Mouse (Mus musculus): ENCODE data around the gene Fam207a. TPM values are rescaled to one million over a fixed set of nuclear protein-coding genes. Genes with fewer than 3 reads are reported as not detected.
A peak's percentile ranks its signal among the peaks of the same experiment; 100 is the strongest.

Fam207a gene
- total and polyA plus RNA-seq, 3 experiments: 8.2 to 10.4 (median 10.3) TPM

DNA sequence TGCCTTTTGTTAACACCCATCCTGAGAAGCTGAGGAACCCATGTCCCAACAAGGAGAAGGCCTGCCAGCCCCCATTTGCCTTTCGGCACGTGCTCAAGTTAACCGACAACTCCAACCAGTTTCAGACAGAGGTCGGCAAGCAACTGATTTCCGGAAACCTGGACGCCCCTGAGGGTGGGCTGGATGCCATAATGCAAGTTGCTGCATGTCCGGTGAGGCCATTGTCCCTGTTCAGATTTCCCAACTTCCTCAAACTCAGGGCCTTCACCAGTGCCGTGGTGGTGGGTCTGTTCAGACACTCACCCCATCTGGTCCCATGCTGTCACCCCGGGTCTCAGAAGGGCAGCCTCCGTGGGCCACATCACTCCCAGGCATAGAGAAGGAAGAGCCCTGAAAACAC, 33.0 kb upstream of the Fam207a start:
- Histone ChIP-seq H3K36me3 (ENCODE audit: control insufficient read depth, insufficient read depth, low read length) (no peaks in the 10 kb centered on the region), H3K79me2 (replicated peaks; ENCODE audit: control insufficient read depth, insufficient read depth, low read length) (no peaks in the 10 kb centered on the region), H3K27me3 (ENCODE audit: control insufficient read depth, insufficient read depth, low read length) (no peaks in the 10 kb centered on the region), H3K4me1 (ENCODE audit: control insufficient read depth, insufficient read depth, low read length) (peaks cover 4% of the 10 kb centered on the region; the same call in 1 of the 2 replicates), H3K27ac (no peak overlapping the region), H3K4me3 (no peak overlapping the region), H3K9ac (ENCODE audit: low read depth, low read length) (no peak overlapping the region)
- no peak for TF ChIP-seq POLR2A (IDR thresholded peaks at IDR 0.05; ENCODE audit: insufficient read depth, low read depth, low read length)
- no peak for TF ChIP-seq EP300 (IDR thresholded peaks at IDR 0.05; ENCODE audit: insufficient read depth, low read depth, low read length)
- no peak for TF ChIP-seq CTCF (IDR thresholded peaks at IDR 0.05)
- no peak for DNase-seq
- intact Hi-C loops (cut with DNase I): no loop called here
- WGBS: 65% methylated on average over 10 of the region's 10 CpGs

DNA sequence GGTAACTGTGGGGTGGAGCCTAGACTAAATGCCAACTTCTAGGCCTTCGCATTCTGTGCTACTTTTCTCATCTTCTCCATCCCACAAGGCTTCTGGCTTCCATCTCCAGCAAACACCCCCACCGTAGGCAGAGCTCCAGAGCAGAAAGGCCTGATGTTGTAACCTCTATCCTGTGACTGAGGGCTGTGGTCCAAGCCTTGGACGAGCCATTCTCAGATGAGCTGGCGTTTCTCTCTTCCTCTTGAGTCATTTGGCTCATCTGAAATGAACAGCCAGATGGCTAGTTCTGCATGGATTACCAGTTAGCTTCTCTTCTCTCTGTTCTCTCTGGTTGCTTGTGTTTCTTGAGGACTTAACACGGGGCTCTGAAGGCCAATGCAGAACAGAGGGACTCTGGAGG, 29.3 kb upstream of the Fam207a start:
- no peak overlapping the region for H3K27ac ChIP-seq

DNA sequence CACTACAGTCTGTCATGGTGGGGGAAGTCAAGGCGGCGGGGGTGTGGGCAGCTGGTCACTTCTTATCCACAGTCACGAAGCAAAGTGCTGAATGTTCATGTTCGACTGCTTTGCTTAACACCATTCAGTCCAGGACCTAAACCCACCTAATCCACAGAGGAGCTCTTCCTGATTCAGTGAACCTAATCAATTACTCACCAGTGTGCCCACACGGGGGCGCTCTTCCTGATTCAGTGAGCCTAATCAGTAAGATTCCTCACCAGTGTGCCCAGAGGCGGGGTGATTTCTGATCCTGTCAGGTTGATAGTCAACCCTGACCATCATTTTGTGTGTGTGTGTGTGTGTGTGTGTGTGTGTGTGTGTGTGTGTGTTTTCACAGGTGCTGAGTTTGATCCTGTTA, 27.6 kb upstream of the Fam207a start:
- peak in 1 of 2 experiments; percentile 37 for DNase-seq
- Histone ChIP-seq H3K79me2 (replicated peaks; ENCODE audit: control insufficient read depth, insufficient read depth, low read length) (no peaks in the 10 kb centered on the region), H3K4me3 (no peak overlapping the region), H3K27me3 (ENCODE audit: control insufficient read depth, insufficient read depth, low read length) (no peaks in the 10 kb centered on the region), H3K4me1 (ENCODE audit: control insufficient read depth, insufficient read depth, low read length) (peaks cover 4% of the 10 kb centered on the region; the same call in 1 of the 2 replicates), H3K27ac (no peak overlapping the region), H3K9ac (ENCODE audit: low read depth, low read length) (no peak overlapping the region), H3K36me3 (ENCODE audit: control insufficient read depth, insufficient read depth, low read length) (no peaks in the 10 kb centered on the region)
- intact Hi-C loops (cut with DNase I): no loop called here
- WGBS: 55% methylated on average over 7 of the region's 7 CpGs
- TF ChIP-seq CTCF (IDR thresholded peaks at IDR 0.05) (peak; percentile 63), POLR2A (IDR thresholded peaks at IDR 0.05; ENCODE audit: insufficient read depth, low read depth, low read length) (no peak)

More for the DNA sequence above, 29.3 kb upstream of the Fam207a start:
- Histone ChIP-seq H3K4me1 (ENCODE audit: control insufficient read depth, insufficient read depth, low read length) (peaks cover 4% of the 10 kb centered on the region; the same call in 1 of the 2 replicates), H3K79me2 (replicated peaks; ENCODE audit: control insufficient read depth, insufficient read depth, low read length) (no peaks in the 10 kb centered on the region), H3K36me3 (ENCODE audit: control insufficient read depth, insufficient read depth, low read length) (no peaks in the 10 kb centered on the region), H3K27me3 (ENCODE audit: control insufficient read depth, insufficient read depth, low read length) (no peaks in the 10 kb centered on the region), H3K4me3 (no peak overlapping the region), H3K9ac (ENCODE audit: low read depth, low read length) (no peak overlapping the region)
- TF ChIP-seq CTCF (IDR thresholded peaks at IDR 0.05) (no peak), POLR2A (IDR thresholded peaks at IDR 0.05; ENCODE audit: insufficient read depth, low read depth, low read length) (no peak), EP300 (IDR thresholded peaks at IDR 0.05; ENCODE audit: insufficient read depth, low read depth, low read length) (peak; percentile 75; the same call in 1 of the 2 replicates)
- intact Hi-C loops (cut with DNase I): no loop called here
- 48% methylated on average over 5 of the region's 5 CpGs for WGBS
- peak; percentile 82 to 87 for DNase-seq

GRCm38 (mm10) chr10:77541864-77542666, 26.5 kb upstream of the Fam207a start:
- intact Hi-C loops (cut with DNase I): no loop called here
- Histone ChIP-seq H3K27me3 (ENCODE audit: control insufficient read depth, insufficient read depth, low read length) (no peaks in the 10 kb centered on the region), H3K9ac (ENCODE audit: low read depth, low read length) (no peak overlapping the region), H3K27ac (no peak overlapping the region), H3K4me3 (no peak overlapping the region), H3K36me3 (ENCODE audit: control insufficient read depth, insufficient read depth, low read length) (no peaks in the 10 kb centered on the region), H3K79me2 (replicated peaks; ENCODE audit: control insufficient read depth, insufficient read depth, low read length) (no peaks in the 10 kb centered on the region), H3K4me1 (ENCODE audit: control insufficient read depth, insufficient read depth, low read length) (peaks cover 4% of the 10 kb centered on the region; the same call in 1 of the 2 replicates)
- no peak for TF ChIP-seq EP300 (IDR thresholded peaks at IDR 0.05; ENCODE audit: insufficient read depth, low read depth, low read length)
- no peak for TF ChIP-seq CTCF (IDR thresholded peaks at IDR 0.05)
- no peak for TF ChIP-seq POLR2A (IDR thresholded peaks at IDR 0.05; ENCODE audit: insufficient read depth, low read depth, low read length)
- 72% methylated on average over 10 of the region's 10 CpGs for WGBS
- DNase-seq: no peak

GRCm38 (mm10) chr10:77540576-77541102, 25.1 kb upstream of the Fam207a start:
- 77% methylated on average over 4 of the region's 4 CpGs for WGBS

More at GRCm38 (mm10) chr10:77540576-77541102, 25.1 kb upstream of the Fam207a start:
- no peaks in the 10 kb centered on the region for H3K27me3 ChIP-seq (ENCODE audit: control insufficient read depth, insufficient read depth, low read length)
- intact Hi-C loops (cut with DNase I): no loop called here
- H3K79me2 ChIP-seq (replicated peaks; ENCODE audit: control insufficient read depth, insufficient read depth, low read length): no peaks in the 10 kb centered on the region
- no peak for TF ChIP-seq CTCF (IDR thresholded peaks at IDR 0.05)
- no peak for TF ChIP-seq EP300 (IDR thresholded peaks at IDR 0.05; ENCODE audit: insufficient read depth, low read depth, low read length)
- TF ChIP-seq POLR2A (IDR thresholded peaks at IDR 0.05; ENCODE audit: insufficient read depth, low read depth, low read length): no peak
- H3K36me3 ChIP-seq (ENCODE audit: control insufficient read depth, insufficient read depth, low read length): no peaks in the 10 kb centered on the region
- H3K27ac ChIP-seq: no peak overlapping the region
- peaks cover 4% of the 10 kb centered on the region; the same call in 1 of the 2 replicates for H3K4me1 ChIP-seq (ENCODE audit: control insufficient read depth, insufficient read depth, low read length)
- H3K9ac ChIP-seq (ENCODE audit: low read depth, low read length): no peak overlapping the region
- peak in 1 of 2 experiments; percentile 33 for DNase-seq
- no peak overlapping the region for H3K4me3 ChIP-seq

All from heart, adult 2 months (tissue).